Mouse (Mus musculus): ENCODE measurements around the gene Naa30. TPM values are rescaled to one million over a fixed set of nuclear protein-coding genes. Genes with fewer than 3 reads are reported as not detected.
A peak's percentile ranks its signal among the peaks of the same experiment; 100 is the strongest.
"Not testable (repeated sequence)": the region's sequence is repeated elsewhere in the genome, so short reads cannot be mapped to it uniquely, and the experiment has no call there.

Gene Naa30
- polyA plus RNA-seq, 1 experiment from 2014 or later = 16.3 TPM

GRCm38 (mm10) chr14:49172582-49172988, 559 bp downstream of the Naa30 start:
- Histone ChIP-seq H3K9ac (peak overlapping the region; percentile 93), H3K4me1 (replicated peaks) (peaks cover 19% of the 10 kb centered on the region), H3K27ac (ENCODE audit: poor library complexity, severe bottlenecking) (peak overlapping the region; percentile 84), H3K4me2 (peak overlapping the region; percentile 94), H3K36me3 (no peaks in the 10 kb centered on the region), H3K9me3 (replicated peaks) (no peaks in the 10 kb centered on the region), H3K4me3 (peak overlapping the region; percentile 92), H3K27me3 (replicated peaks) (no peaks in the 10 kb centered on the region)
- WGBS = under 1% methylated on average over 44 of the region's 46 CpGs
- peak; percentile 75 for ATAC-seq (ENCODE audit: insufficient number of reproducible peaks, low FRiP score)

- H3K9me3 ChIP-seq (replicated peaks) = no peaks in the 10 kb centered on the region
- peaks cover 3% of the 10 kb centered on the region for H3K36me3 ChIP-seq
- H3K4me3 ChIP-seq = peak overlapping the region; percentile 92
- peak overlapping the region; percentile 84; the same call in 1 of the 2 replicates for H3K27ac ChIP-seq (ENCODE audit: poor library complexity, severe bottlenecking)
- H3K27me3 ChIP-seq (replicated peaks) = no peaks in the 10 kb centered on the region
- H3K9ac ChIP-seq = peak overlapping the region; percentile 93
- no peak for ATAC-seq (ENCODE audit: insufficient number of reproducible peaks, low FRiP score)
- WGBS = 50% methylated on average over 16 of the region's 16 CpGs
- peak overlapping the region; percentile 94 for H3K4me2 ChIP-seq
- H3K4me1 ChIP-seq (replicated peaks) = peaks cover 19% of the 10 kb centered on the region
Measured at GRCm38 (mm10) chr14:49173290-49174135, 1.5 kb downstream of the Naa30 start.

GRCm38 (mm10) chr14:49179736-49180135, 7.7 kb downstream of the Naa30 start:
- 81% methylated on average over 3 of the region's 3 CpGs for WGBS
- no peaks in the 10 kb centered on the region for H3K27me3 ChIP-seq (replicated peaks)
- no peak overlapping the region for H3K27ac ChIP-seq (ENCODE audit: poor library complexity, severe bottlenecking)

GRCm38 (mm10) chr14:49186270-49186669, 14.2 kb downstream of the Naa30 start:
- Histone ChIP-seq H3K4me1 (replicated peaks) (no peaks in the 10 kb centered on the region), H3K4me3 (no peak overlapping the region), H3K4me2 (no peak overlapping the region), H3K9me3 (replicated peaks) (no peaks in the 10 kb centered on the region), H3K9ac (no peak overlapping the region), H3K27me3 (replicated peaks) (no peaks in the 10 kb centered on the region), H3K36me3 (peaks cover 40% of the 10 kb centered on the region), H3K27ac (ENCODE audit: poor library complexity, severe bottlenecking) (no peak overlapping the region)
- 89% methylated on average over 2 of the region's 2 CpGs for WGBS
- no peak for ATAC-seq (ENCODE audit: insufficient number of reproducible peaks, low FRiP score)

More at GRCm38 (mm10) chr14:49179736-49180135, 7.7 kb downstream of the Naa30 start:
- peaks cover 36% of the 10 kb centered on the region for H3K36me3 ChIP-seq
- no peak overlapping the region for H3K4me3 ChIP-seq
- peaks cover 3% of the 10 kb centered on the region for H3K4me1 ChIP-seq (replicated peaks)
- no peaks in the 10 kb centered on the region for H3K9me3 ChIP-seq (replicated peaks)
- no peak overlapping the region for H3K9ac ChIP-seq
- H3K4me2 ChIP-seq = no peak overlapping the region
- ATAC-seq (ENCODE audit: insufficient number of reproducible peaks, low FRiP score) = no peak

GRCm38 (mm10) chr14:49197031-49197527, 25.1 kb downstream of the Naa30 start:
- H3K4me3 ChIP-seq = no peak overlapping the region
- WGBS = 87% methylated on average over 2 of the region's 2 CpGs
- no peak overlapping the region for H3K9ac ChIP-seq
- H3K27ac ChIP-seq (ENCODE audit: poor library complexity, severe bottlenecking) = no peak overlapping the region
- 0 out of 2 replicates have a peak, but pooled peaks cover 3% of the 10 kb centered on the region for H3K36me3 ChIP-seq
- 0 out of 2 replicates have a peak, but pooled peaks cover 5% of the 10 kb centered on the region for H3K4me1 ChIP-seq (replicated peaks)
- no peak for ATAC-seq (ENCODE audit: insufficient number of reproducible peaks, low FRiP score)
- H3K4me2 ChIP-seq = no peak overlapping the region
- H3K9me3 ChIP-seq (replicated peaks) = no peaks in the 10 kb centered on the region
- no peaks in the 10 kb centered on the region for H3K27me3 ChIP-seq (replicated peaks)

- Histone ChIP-seq H3K4me1 (replicated peaks) (0 out of 2 replicates have a peak, but pooled peaks cover 5% of the 10 kb centered on the region), H3K9ac (no peak overlapping the region), H3K36me3 (no peaks in the 10 kb centered on the region), H3K27ac (ENCODE audit: poor library complexity, severe bottlenecking) (no peak overlapping the region), H3K4me3 (no peak overlapping the region), H3K27me3 (replicated peaks) (no peaks in the 10 kb centered on the region), H3K4me2 (no peak overlapping the region), H3K9me3 (replicated peaks) (no peaks in the 10 kb centered on the region)
- no peak for ATAC-seq (ENCODE audit: insufficient number of reproducible peaks, low FRiP score)
- 54% methylated on average over 9 of the region's 9 CpGs for WGBS
Measured at GRCm38 (mm10) chr14:49201073-49201778, 29.2 kb downstream of the Naa30 start.

GRCm38 (mm10) chr14:49210215-49210614, 38.2 kb downstream of the Naa30 start:
- not testable (repeated sequence) for H3K9me3 ChIP-seq (replicated peaks); H3K4me2 ChIP-seq; ATAC-seq (ENCODE audit: insufficient number of reproducible peaks, low FRiP score); H3K27ac ChIP-seq (ENCODE audit: poor library complexity, severe bottlenecking); H3K9ac ChIP-seq; H3K36me3 ChIP-seq; H3K4me1 ChIP-seq (replicated peaks); H3K27me3 ChIP-seq (replicated peaks); H3K4me3 ChIP-seq
- WGBS = 77% methylated on average over 3 of the region's 3 CpGs

GRCm38 (mm10) chr14:49218677-49219076, 46.7 kb downstream of the Naa30 start:
- Histone ChIP-seq H3K4me2 (no peak overlapping the region), H3K36me3 (no peaks in the 10 kb centered on the region), H3K9ac (no peak overlapping the region), H3K4me1 (replicated peaks) (no peaks in the 10 kb centered on the region), H3K27me3 (replicated peaks) (no peaks in the 10 kb centered on the region), H3K9me3 (replicated peaks) (0 out of 2 replicates have a peak, but pooled peaks cover 2% of the 10 kb centered on the region), H3K4me3 (no peak overlapping the region), H3K27ac (ENCODE audit: poor library complexity, severe bottlenecking) (no peak overlapping the region)
- WGBS = 66% methylated on average over 7 of the region's 7 CpGs
- no peak for ATAC-seq (ENCODE audit: insufficient number of reproducible peaks, low FRiP score)

GRCm38 (mm10) chr14:49219466-49220022, 47.5 kb downstream of the Naa30 start:
- not testable (repeated sequence) for ATAC-seq (ENCODE audit: insufficient number of reproducible peaks, low FRiP score); H3K9ac ChIP-seq; H3K27me3 ChIP-seq (replicated peaks); H3K27ac ChIP-seq (ENCODE audit: poor library complexity, severe bottlenecking); H3K4me2 ChIP-seq; H3K36me3 ChIP-seq; H3K4me1 ChIP-seq (replicated peaks); H3K9me3 ChIP-seq (replicated peaks); H3K4me3 ChIP-seq
- 84% methylated on average over 4 of the region's 4 CpGs for WGBS

- no peak overlapping the region for H3K27ac ChIP-seq (ENCODE audit: poor library complexity, severe bottlenecking)
- H3K4me1 ChIP-seq (replicated peaks) = no peaks in the 10 kb centered on the region
- no peak overlapping the region for H3K4me2 ChIP-seq
- ATAC-seq (ENCODE audit: insufficient number of reproducible peaks, low FRiP score) = no peak
- no peaks in the 10 kb centered on the region for H3K36me3 ChIP-seq
- no peak overlapping the region for H3K9ac ChIP-seq
- H3K27me3 ChIP-seq (replicated peaks) = no peaks in the 10 kb centered on the region
- 75% methylated on average over 2 of the region's 2 CpGs for WGBS
- H3K4me3 ChIP-seq = no peak overlapping the region
- no peaks in the 10 kb centered on the region for H3K9me3 ChIP-seq (replicated peaks)
Measured at GRCm38 (mm10) chr14:49221771-49222170, 49.7 kb downstream of the Naa30 start.

GRCm38 (mm10) chr14:49226471-49226870, 54.4 kb downstream of the Naa30 start:
- Histone ChIP-seq H3K4me1 (replicated peaks) (no peaks in the 10 kb centered on the region), H3K4me2 (no peak overlapping the region), H3K9me3 (replicated peaks) (no peaks in the 10 kb centered on the region), H3K36me3 (no peaks in the 10 kb centered on the region), H3K27ac (ENCODE audit: poor library complexity, severe bottlenecking) (no peak overlapping the region), H3K9ac (no peak overlapping the region), H3K27me3 (replicated peaks) (no peaks in the 10 kb centered on the region), H3K4me3 (no peak overlapping the region)
- ATAC-seq (ENCODE audit: insufficient number of reproducible peaks, low FRiP score) = no peak
- 85% methylated on average over 7 of the region's 7 CpGs for WGBS
